Mouse (Mus musculus): ENCODE data around the gene Scn8a. TPM values are rescaled to one million over a fixed set of nuclear protein-coding genes. Genes with fewer than 3 reads are reported as not detected.

Gene Scn8a
- polyA plus RNA-seq, 2 experiments from 2014 or later = 0.52 to 2.2 TPM

DNA sequence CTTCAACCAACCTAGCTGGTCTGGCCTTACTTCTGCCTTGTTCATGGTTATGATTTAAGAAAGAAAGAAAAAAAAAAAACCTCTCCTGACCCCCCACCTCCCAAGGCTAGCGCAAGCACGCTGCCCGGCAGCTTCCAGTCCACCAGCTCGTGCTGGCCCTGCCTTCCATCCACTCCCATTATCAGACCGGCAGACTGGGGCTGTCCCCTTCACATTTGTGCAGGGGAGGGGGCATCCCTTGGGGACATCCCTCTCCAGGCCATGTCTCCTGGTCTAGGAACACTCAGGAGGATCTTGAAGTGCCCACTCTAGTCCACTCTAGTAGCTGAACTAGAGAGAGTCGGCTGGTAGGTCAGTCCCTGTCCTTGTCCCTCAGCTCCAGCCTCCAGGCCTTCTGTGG is 174.9 kb downstream of the Scn8a start:
- ATAC-seq = no peak

DNA sequence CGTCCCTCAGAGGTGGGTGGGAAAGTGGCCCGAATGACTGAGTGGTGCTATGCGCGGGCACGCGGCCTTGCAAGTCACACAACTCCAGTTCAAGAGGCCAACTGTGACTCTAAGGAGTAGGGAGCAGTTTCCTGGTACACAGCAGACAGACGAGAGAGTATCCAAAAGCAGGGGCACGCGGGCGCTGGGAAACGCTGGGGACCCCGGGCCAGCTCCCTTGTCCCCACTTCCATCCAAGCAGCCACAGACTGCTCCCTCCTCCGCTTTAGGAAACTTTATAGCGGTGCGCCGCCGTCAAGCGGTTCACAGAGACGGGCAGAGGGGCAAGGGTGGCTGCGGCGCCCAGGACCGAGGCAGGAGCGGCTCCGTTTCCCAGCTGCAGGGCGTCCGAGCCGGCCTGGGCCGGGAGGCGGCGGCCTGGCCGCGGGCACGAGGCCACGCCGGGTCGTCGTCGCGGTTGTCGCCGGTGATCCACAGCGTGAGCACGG is 176.4 kb downstream of the Scn8a start:
- ATAC-seq = no peak

GRCm38 (mm10) chr15:101046527-101047193 is 177.0 kb downstream of the Scn8a start:
- ATAC-seq = no peak

DNA sequence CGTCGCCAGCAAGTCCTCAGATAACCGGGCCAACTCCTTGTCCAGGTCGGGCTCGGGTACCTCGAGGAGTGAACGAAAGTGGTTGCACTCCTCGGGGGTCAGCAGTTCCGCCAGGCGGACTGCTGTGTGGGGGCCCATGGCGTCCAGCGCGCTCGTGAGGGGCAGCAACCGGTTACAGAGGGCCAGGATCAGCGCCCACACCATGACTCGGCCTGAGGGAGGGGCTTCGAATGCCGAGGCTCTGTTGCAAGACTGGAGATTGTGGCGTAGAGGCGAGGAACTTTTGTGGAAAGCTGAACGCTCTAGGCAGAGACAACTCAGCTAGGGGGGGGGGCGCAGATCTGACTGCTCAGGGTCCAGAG is 177.5 kb downstream of the Scn8a start, which contains the start of gene Gm47841:
Gm47841 (minus strand) TSS at position 204 of the 362 bp plus-strand sequence.
- no peak for ATAC-seq

DNA sequence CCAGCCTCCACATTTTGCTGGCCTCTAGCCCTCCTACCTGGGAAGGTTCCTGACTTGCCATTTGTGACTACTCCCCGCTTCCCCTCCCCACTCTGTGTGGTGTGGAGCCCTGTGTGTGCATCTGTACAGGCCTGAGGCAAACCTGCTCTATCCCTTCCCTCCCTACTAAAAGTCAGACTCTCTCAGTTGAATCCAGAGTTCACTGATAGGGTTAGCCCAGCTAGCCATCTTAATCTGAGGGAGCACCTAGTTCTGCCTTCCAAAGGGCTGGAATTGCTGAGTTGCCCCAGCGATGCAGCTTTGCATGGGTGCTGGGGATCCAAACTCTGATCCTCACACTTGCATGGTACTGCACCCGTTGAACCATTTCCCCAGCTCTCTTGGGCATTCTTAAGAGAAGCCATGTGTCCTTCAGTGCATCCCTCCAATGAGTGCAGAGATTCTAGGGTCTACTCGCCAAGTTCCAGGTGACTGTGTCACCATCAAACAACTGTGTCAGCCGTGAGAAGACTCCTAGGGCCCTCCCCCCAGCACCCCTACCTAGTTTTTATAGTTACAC is 178.8 kb downstream of the Scn8a start:
- ATAC-seq = no peak

- ATAC-seq = no peak
Measured at GRCm38 (mm10) chr15:101051869-101052268, 182.2 kb downstream of the Scn8a start.

DNA sequence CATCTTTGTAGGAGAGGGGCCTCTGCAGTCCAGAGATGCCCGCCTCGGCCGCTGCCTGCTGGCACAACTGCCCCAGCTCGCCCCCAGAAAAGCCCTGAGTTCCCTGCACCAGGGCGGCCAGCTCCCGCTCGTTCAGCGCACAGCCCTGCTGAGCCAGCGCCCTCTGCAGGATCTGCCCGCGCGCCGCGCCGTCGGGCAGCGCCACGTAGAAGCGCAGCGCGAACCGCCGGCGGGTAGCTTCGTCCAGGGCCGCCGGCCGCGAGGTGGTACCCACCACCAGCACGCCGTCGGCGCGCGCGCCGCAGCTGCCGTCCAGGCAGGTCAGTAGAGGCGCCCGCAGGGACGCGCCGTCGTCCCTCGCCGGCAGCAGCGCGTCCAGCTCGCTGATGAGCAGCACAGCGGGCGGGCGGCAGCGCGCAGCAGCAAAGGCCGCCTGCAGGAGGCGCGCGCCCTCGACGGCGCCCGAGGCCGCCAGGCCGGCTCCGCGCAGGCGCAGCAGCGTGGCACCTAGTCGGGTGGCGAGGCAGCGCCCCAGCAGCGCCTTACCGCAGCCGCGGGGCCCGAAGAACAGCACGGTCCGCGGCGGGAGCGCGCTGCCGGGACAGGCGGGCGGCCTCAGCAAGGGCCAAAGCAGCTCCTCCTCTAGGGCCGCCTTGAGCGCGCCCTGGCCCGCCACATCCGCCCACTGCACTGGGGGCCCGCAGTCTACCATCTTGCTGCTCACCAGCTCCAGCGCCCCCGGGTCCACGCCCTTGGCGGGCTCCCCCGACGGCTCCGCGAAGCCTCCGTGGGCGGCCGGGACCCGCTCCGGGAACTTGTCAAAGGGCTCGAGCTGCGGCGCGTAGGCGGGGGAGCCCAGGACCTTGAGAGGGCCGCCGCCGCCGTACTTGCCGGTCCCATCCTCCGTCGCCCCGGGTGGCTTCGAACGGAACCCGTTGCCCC is 183.2 kb downstream of the Scn8a start:
- no peak for ATAC-seq

- ATAC-seq = no peak
Measured at GRCm38 (mm10) chr15:101053832-101054459, 184.3 kb downstream of the Scn8a start.

DNA sequence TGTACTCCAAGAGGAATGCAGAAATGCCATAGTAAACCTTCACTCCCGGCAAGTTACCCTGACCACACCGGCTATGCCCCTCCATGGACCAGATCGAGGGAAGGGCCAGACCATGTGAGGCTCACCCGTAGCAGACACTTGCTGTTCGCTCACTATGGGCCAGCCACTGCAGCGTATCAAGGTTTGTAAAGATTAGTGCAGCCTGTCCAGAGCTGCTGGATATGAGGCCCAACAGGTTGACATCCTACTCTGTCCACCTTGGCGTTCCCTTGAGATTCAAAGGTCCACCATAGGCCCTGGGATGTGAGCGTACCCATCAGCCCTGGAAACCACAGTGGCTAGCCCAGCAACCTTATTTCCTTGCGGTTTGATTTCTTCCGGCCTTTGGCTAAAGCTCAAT is 184.9 kb downstream of the Scn8a start:
- ATAC-seq = no peak

- no peak for ATAC-seq
Measured at GRCm38 (mm10) chr15:101056225-101056624, 186.6 kb downstream of the Scn8a start.

DNA sequence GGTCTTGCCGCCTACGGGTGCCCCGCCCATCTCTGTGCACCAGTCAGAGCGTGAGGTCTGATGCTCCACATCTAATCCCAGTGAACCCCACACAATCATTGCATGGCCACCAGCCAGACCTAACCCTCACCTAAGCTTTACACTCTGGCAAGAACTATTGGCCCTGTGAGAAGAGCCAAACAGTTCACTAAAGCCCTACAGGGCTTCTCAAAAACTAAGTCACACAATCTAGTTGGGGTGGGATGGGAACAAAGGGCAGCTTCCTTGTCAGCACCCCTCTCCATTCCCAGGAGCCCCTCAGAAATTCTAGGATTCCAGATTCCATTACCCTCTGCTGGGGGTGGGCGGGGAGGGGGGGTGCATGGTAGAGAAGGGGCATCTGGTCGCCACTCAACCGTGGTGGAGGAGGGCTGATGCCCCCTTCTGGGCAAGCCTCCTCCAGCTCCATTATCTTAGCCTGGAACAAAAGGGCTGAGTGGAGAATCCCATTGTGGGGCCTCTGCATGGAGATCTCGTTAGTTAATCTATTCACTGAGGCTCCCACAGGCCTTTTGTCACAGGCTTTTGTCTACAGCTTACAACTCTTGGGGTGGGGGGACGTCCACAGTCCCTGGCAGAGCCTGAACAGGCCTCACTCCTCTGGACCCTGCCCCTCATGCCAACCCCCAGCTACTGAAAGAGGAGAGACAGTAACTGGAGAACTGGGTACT is 190.1 kb downstream of the Scn8a start:
- ATAC-seq = no peak

- ATAC-seq = no peak
Measured at GRCm38 (mm10) chr15:101060280-101060852, 190.7 kb downstream of the Scn8a start.

DNA sequence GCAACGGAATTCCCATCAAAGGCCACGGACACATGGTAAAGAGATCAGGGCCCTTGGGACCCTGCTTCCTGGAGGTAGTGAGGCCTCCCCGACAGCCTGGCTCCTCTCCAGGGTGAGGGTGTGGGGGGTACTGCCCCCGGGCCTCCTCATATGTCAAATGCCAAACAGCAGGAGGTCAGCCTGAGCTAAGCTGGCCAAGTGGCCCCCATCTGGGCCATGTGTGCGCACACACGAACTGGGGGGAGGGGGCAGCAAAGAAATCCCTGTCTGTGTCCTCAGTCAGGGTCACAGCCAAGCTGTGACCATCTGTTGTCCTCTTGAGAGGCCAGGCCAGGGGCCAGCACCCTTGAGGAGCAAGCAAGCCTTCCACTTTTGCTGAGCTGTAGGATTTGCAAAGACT is 195.4 kb downstream of the Scn8a start:
- no peak for ATAC-seq

DNA sequence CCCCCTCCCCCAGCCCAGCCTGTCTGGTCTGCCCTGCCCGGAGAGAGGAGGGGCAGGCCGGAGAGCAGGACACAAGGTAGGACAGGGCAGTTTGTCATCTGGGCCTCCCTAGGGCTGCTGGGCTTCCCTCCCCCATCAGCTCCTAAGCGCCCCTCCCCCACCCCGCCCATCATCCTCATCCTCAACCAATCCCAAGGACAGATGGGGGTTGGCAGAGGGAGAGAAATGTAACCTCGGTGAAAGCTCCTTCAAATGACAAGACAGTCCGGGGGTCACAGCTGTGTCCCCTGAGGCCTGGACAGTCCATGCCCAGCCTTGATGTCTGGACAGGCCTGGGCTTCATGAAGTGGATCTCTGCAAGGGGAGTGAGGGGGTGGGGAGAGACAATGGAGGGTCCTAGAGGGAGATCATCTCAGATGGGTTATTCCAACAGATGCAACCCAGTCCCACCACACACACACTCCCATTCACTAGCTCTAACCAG is 196.7 kb downstream of the Scn8a start:
- ATAC-seq = no peak

DNA sequence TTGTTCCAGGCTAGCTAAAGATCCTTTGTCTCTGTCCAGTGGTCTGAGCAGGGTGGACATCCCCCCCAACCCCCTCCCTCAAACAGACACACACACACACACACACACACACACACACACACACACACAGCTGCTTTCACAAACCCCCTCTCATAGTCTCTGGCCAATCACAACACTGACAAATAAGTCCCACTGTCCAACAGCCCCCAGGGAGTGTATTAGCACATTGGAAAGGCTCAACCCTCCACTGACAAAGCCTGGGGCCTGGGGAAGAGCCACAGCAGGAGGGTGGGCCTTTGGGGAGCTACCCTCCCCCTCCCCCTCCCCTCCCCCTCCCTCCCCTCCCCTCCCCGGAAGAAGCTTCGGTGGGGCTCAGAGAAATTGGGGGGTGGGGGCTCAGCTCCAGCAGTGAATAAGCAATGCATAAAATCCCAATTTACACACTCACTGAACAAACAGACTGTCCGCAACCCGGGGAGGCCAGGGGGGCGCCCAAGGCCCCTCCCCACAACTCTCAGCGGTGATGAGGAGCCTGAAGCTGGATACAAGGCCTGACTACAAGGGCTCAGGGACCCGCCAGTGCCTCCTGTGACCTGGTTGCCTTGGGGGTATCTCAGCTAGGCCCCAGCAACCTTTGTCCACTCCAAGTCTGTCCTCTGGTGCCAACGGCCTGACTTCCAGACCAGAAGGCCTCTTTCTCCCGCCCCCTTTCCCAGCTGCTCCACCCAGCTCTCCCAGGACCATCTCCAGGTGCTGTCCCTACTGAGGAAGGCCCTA is 197.4 kb downstream of the Scn8a start:
- no peak for ATAC-seq

- no peak for ATAC-seq
Measured at GRCm38 (mm10) chr15:101068029-101068428, 198.4 kb downstream of the Scn8a start.

DNA sequence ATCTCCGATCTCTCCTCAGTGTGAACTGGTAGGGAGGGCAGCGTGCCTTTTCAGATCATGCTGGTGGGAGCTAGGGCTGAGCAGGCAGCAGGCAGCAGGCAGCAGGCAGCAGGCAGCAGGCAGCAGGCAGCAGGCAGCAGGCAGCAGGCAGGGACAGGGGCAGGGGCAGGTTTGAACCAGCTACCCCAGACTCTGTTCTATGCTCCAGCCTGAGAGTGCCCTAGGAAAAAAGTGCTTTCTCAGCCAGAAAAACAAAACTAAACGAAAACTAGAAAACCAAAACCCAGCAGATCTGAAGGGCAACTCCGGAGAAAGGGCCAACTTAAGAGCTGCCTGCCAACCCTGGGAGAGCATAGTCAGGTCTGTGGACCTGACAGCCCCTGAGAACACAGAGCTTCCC is 199.0 kb downstream of the Scn8a start:
- no peak for ATAC-seq

- no peak for ATAC-seq
Measured at GRCm38 (mm10) chr15:101069641-101070190, 200.1 kb downstream of the Scn8a start.

DNA sequence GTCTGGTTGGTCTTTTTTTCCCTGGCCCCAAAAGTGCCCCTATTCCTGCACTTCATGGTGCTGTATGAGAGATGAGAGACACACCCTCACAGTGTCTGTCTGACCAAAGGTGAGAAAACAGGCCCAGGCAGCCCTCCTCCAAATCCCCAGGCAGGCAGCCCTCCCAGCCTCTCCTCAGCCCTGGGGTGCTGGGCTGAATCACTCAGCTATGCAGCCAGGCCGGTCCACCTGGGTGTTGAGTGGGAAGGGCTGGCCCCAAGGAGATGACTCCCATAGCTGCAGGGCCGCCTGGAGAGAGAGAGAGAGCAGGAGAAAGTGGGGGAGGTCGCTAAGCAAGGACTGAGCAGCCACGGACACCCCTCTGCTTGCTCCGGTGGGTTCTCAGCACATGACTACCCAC is 201.1 kb downstream of the Scn8a start:
- no peak for ATAC-seq

DNA sequence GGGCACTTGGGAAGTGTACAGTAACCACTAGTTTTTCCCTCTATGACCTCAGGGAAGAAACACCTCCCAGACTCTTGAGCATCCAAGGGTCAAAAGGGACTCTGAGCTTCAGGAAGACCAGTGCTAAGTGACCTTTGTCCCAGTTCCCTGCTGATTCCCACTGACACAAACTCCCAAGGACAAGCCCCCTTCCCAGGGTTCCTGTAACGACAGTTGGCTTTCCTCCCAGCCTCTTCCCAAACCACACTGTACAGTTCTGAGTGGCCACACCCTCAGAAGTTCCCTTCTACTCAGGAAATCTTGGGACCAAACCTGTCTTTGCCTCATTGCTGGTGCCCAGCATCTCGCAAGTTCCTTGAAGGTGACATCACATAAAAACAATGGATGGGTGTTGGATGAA is 203.1 kb downstream of the Scn8a start:
- ATAC-seq = no peak

GRCm38 (mm10) chr15:101074067-101074466 is 204.4 kb downstream of the Scn8a start:
- no peak for ATAC-seq
